Mouse (Mus musculus) ES-E14 (cell line): ENCODE measurements around the gene Nectin1. TPM values are rescaled to one million over a fixed set of nuclear protein-coding genes. Genes with fewer than 3 reads are reported as not detected.

Source experiments
- DNase-seq: peaks from one replicate; pipeline ENCODE4 v3.0.0-alpha.2; 2013; ENCODE audit warnings: low read depth, low spot score
- H3K27ac ChIP-seq: 2 replicates; pipeline ENCODE4 v1.5.1; 2012; ENCODE audit warnings: low read depth, mild to moderate bottlenecking, low read length, moderate library complexity, mixed read lengths; ENCODE audit not compliant: poor library complexity, insufficient read depth, severe bottlenecking
- H3K36me3 ChIP-seq: 2 replicates; pipeline ENCODE4 v1.6.1; 2012; ENCODE audit warnings: mild to moderate bottlenecking, low read length, moderate library complexity, mixed read lengths; ENCODE audit not compliant: control insufficient read depth, poor library complexity, insufficient read depth, severe bottlenecking
- H3K4me1 ChIP-seq, 2 experiments: fragments of 150-350 bp in 1 of 2; sonication (generic) in 1 of 2; 2 replicates each; pipeline ENCODE4 v1.6.1; 2012; ENCODE audit warnings: low read length in 2 of 2, mild to moderate bottlenecking in 1 of 2, mixed read lengths in 1 of 2; ENCODE audit not compliant: control insufficient read depth in 2 of 2, insufficient read depth in 2 of 2, poor library complexity in 1 of 2
- H3K4me3 ChIP-seq, 2 experiments: fragments of 150-350 bp in 1 of 2; sonication (generic) in 1 of 2; 2 replicates each; pipeline ENCODE4 v1.5.1; 2012; ENCODE audit warnings: low read length in 2 of 2, low read depth in 1 of 2, mild to moderate bottlenecking in 1 of 2, mixed read lengths in 1 of 2; ENCODE audit not compliant: insufficient read depth in 1 of 2, poor library complexity in 1 of 2, severe bottlenecking in 1 of 2
- H3K9ac ChIP-seq: 2 replicates; pipeline ENCODE4 v1.6.1; 2012; ENCODE audit warnings: low read depth, mild to moderate bottlenecking, low read length, mixed read lengths; ENCODE audit not compliant: poor library complexity, insufficient read depth, severe bottlenecking
- H3K9me3 ChIP-seq: fragments of 150-350 bp; sonication (generic); 2 replicates; pipeline ENCODE4 v1.6.1; 2012; ENCODE audit warnings: low read depth, mild to moderate bottlenecking, low read length; ENCODE audit not compliant: control insufficient read depth, insufficient read depth
- CHD2 ChIP-seq: IDR thresholded peaks from 2 replicates; pipeline ENCODE4 v1.6.1; 2014; ENCODE audit warnings: mild to moderate bottlenecking, low read depth, low read length, inconsistent platforms
- HCFC1 ChIP-seq: IDR thresholded peaks from 2 replicates; pipeline ENCODE4 v1.6.1; 2012; ENCODE audit warnings: low read length, inconsistent platforms, borderline replicate concordance; ENCODE audit not compliant: insufficient read depth
- MAFK ChIP-seq: IDR thresholded peaks from 2 replicates; pipeline ENCODE4 v1.6.1; 2014; ENCODE audit warnings: mild to moderate bottlenecking, low read depth, low read length, inconsistent platforms; ENCODE audit not compliant: insufficient read depth
- ZC3H11A ChIP-seq: IDR thresholded peaks from 2 replicates; pipeline ENCODE4 v1.6.1; 2012; ENCODE audit warnings: low read depth, mild to moderate bottlenecking, inconsistent platforms, low read length, borderline replicate concordance
- ZNF384 ChIP-seq: IDR thresholded peaks from 2 replicates; pipeline ENCODE4 v1.6.1; 2012; ENCODE audit warnings: low read depth, low read length, inconsistent platforms
- in situ Hi-C, 2 experiments: fragments of 600-800 bp; cut with MboI; formaldehyde crosslinking; loops; one replicate each; pipeline ENCODE4 v1.15.1; 2025; ENCODE audit warnings: low sequenced_read_pairs in 2 of 2, inconsistent platforms in 1 of 2; ENCODE audit not compliant: unreplicated experiment in 2 of 2
- total RNA-seq: library from RNA; depleted of rRNA; stranded (reverse); fragments of 300-350 nt; gene quantifications from 2 replicates; pipeline ENCODE4 v1.2.3, GENCODE M21; 2012

The Nectin1 gene
- total RNA-seq, 1 experiment, result 12.9 TPM

GRCm38 (mm10) chr9:43750053-43750452 lies 6.3 kb downstream of the Nectin1 start:
- in situ Hi-C loops, result no loop called here
- no peaks in the 10 kb centered on the region; the same call in 1 of the 2 replicates for H3K36me3 ChIP-seq
- DNase-seq, result no peak
- H3K4me1 ChIP-seq, result peaks cover 2 to 20% of the 10 kb centered on the region in 2 experiments; a peak in 1 of 4 replicates
- peak overlapping the region in 1 of 2 experiments; percentile 7; a peak in 2 of 4 replicates for H3K4me3 ChIP-seq
- H3K9me3 ChIP-seq, result no peaks in the 10 kb centered on the region
- no peak for TF ChIP-seq ZNF384
- TF ChIP-seq ZC3H11A, result no peak
- TF ChIP-seq CHD2, result no peak
- TF ChIP-seq MAFK, result no peak
- no peak for TF ChIP-seq HCFC1
- no peak overlapping the region for H3K9ac ChIP-seq
- H3K27ac ChIP-seq, result no peak overlapping the region

- Histone ChIP-seq H3K4me1 (peaks cover 2 to 18% of the 10 kb centered on the region in 2 experiments; a peak in 1 of 4 replicates), H3K9me3 (no peaks in the 10 kb centered on the region), H3K4me3 (no peak overlapping the region), H3K36me3 (no peaks in the 10 kb centered on the region; the same call in 1 of the 2 replicates), H3K27ac (no peak overlapping the region), H3K9ac (no peak overlapping the region)
- DNase-seq, result no peak
- in situ Hi-C loops, result no loop called here
- TF ChIP-seq ZC3H11A (no peak), MAFK (no peak), HCFC1 (no peak), ZNF384 (no peak), CHD2 (no peak)
These were observed 7.3 kb downstream of the Nectin1 start for GRCm38 (mm10) chr9:43751111-43751510.

- Histone ChIP-seq H3K27ac (no peak overlapping the region), H3K36me3 (no peaks in the 10 kb centered on the region; the same call in 1 of the 2 replicates), H3K9ac (no peak overlapping the region), H3K9me3 (no peaks in the 10 kb centered on the region), H3K4me3 (no peak overlapping the region), H3K4me1 (peaks cover 0 to 12% of the 10 kb centered on the region in 2 experiments; a peak in 1 of 4 replicates)
- in situ Hi-C loops, result no loop called here
- no peak for DNase-seq
- TF ChIP-seq ZNF384 (no peak), HCFC1 (no peak), CHD2 (no peak), ZC3H11A (no peak), MAFK (no peak)
These were observed 9.7 kb downstream of the Nectin1 start for GRCm38 (mm10) chr9:43753481-43753880.

GRCm38 (mm10) chr9:43754083-43754482 lies 10.3 kb downstream of the Nectin1 start:
- peaks cover 0 to 9% of the 10 kb centered on the region in 2 experiments; a peak in 1 of 4 replicates for H3K4me1 ChIP-seq
- no peak for TF ChIP-seq MAFK
- no peak for TF ChIP-seq ZNF384
- no peak for TF ChIP-seq HCFC1
- no peak for TF ChIP-seq ZC3H11A
- TF ChIP-seq CHD2, result no peak
- in situ Hi-C loops, result no loop called here

GRCm38 (mm10) chr9:43754768-43755197 lies 11.0 kb downstream of the Nectin1 start:
- DNase-seq, result no peak
- in situ Hi-C loops, result no loop called here
- Histone ChIP-seq H3K4me1 (peaks cover 0 to 8% of the 10 kb centered on the region in 2 experiments; a peak in 1 of 4 replicates), H3K9me3 (no peaks in the 10 kb centered on the region), H3K27ac (no peak overlapping the region), H3K36me3 (no peaks in the 10 kb centered on the region; the same call in 1 of the 2 replicates), H3K4me3 (no peak overlapping the region), H3K9ac (no peak overlapping the region)
- no peak for TF ChIP-seq HCFC1
- no peak for TF ChIP-seq MAFK
- TF ChIP-seq ZC3H11A, result no peak
- TF ChIP-seq CHD2, result no peak
- TF ChIP-seq ZNF384, result no peak

More at GRCm38 (mm10) chr9:43754083-43754482, 10.3 kb downstream of the Nectin1 start:
- H3K9ac ChIP-seq, result no peak overlapping the region
- no peak overlapping the region for H3K4me3 ChIP-seq
- no peaks in the 10 kb centered on the region; the same call in 1 of the 2 replicates for H3K36me3 ChIP-seq
- H3K9me3 ChIP-seq, result no peaks in the 10 kb centered on the region
- DNase-seq, result no peak
- H3K27ac ChIP-seq, result no peak overlapping the region
